Mouse (Mus musculus) midbrain, embryonic 13.5 days (tissue): Measurements from ENCODE around the gene Micall2. TPM values are rescaled to one million over a fixed set of nuclear protein-coding genes. Genes with fewer than 3 reads are reported as not detected.

Source experiments
- ATAC-seq: fragments of 200-750 bp; cut with Nextera tagmentation; 2 replicates; pipeline ENCODE4 v1.8.0; 2017; ENCODE audit warnings: mild to moderate bottlenecking, moderate TSS enrichment, moderate library complexity
- H3K27ac ChIP-seq: fragments of 300-500 bp; sonication (generic); 2 replicates; pipeline ENCODE4 v1.5.1; 2015; ENCODE audit warnings: inconsistent platforms, mild to moderate bottlenecking, moderate library complexity
- H3K27me3 ChIP-seq: fragments of 300-500 bp; sonication (generic); 2 replicates; pipeline ENCODE4 v1.6.1; 2015; ENCODE audit warnings: mild to moderate bottlenecking, inconsistent platforms
- H3K36me3 ChIP-seq: fragments of 300-500 bp; sonication (generic); 2 replicates; pipeline ENCODE4 v1.6.1; 2015; ENCODE audit warnings: mild to moderate bottlenecking, inconsistent platforms
- H3K4me1 ChIP-seq: fragments of 300-500 bp; sonication (generic); replicated peaks from 2 replicates; pipeline ENCODE4 v1.6.1; 2015; ENCODE audit warnings: inconsistent platforms
- H3K4me2 ChIP-seq: fragments of 300-500 bp; sonication (generic); replicated peaks from 2 replicates; pipeline ENCODE4 v1.6.1; 2015; ENCODE audit warnings: moderate library complexity, mild to moderate bottlenecking, inconsistent platforms
- H3K4me3 ChIP-seq: fragments of 300-500 bp; sonication (generic); replicated peaks from 2 replicates; pipeline ENCODE4 v1.5.1; 2015; ENCODE audit warnings: mild to moderate bottlenecking, inconsistent platforms
- H3K9ac ChIP-seq: fragments of 300-500 bp; sonication (generic); replicated peaks from 2 replicates; pipeline ENCODE4 v1.6.1; 2015; ENCODE audit warnings: mild to moderate bottlenecking, inconsistent platforms
- H3K9me3 ChIP-seq: fragments of 300-500 bp; sonication (generic); 2 replicates; pipeline ENCODE4 v1.6.1; 2016; ENCODE audit warnings: mild to moderate bottlenecking, inconsistent platforms
- WGBS: fragments of 180-500 bp; shearing (Covaris S2); methylation state at CpG from one replicate; pipeline ENCODE4 v1.1.7; 2015; 5-methylcytosine and 5-hydroxymethylcytosine counted together
- polyA plus RNA-seq: library from polyadenylated mRNA; unstranded; fragments of >200 nt; fragmentation: Nextera tagmentation; extraction: Ambion mirVana; gene quantifications from 2 replicates; pipeline ENCODE4 v1.2.1, GENCODE M21; 2015

Gene Micall2
- polyA plus RNA-seq, 1 experiment from 2014 or later = 7.5 TPM

- WGBS = 65% methylated on average over 16 of the region's 16 CpGs
- Histone ChIP-seq H3K36me3 (no peaks in the 10 kb centered on the region), H3K9me3 (0 out of 2 replicates have a peak, but pooled peaks cover 3% of the 10 kb centered on the region), H3K9ac (no peak overlapping the region), H3K4me3 (no peak overlapping the region), H3K4me1 (peaks cover 7% of the 10 kb centered on the region), H3K4me2 (no peak overlapping the region), H3K27ac (peak overlapping the region; percentile 14; the same call in 1 of the 2 replicates), H3K27me3 (no peaks in the 10 kb centered on the region; the same call in 1 of the 2 replicates)
- peak; percentile 63; the same call in 1 of the 2 replicates for ATAC-seq
Measured at GRCm38 (mm10) chr5:139694292-139694988, 41.7 kb downstream of the Micall2 start.

GRCm38 (mm10) chr5:139690791-139691190 is 45.3 kb downstream of the Micall2 start:
- ATAC-seq = no peak
- no peak overlapping the region for H3K4me3 ChIP-seq
- H3K4me1 ChIP-seq = peaks cover 20% of the 10 kb centered on the region
- 0 out of 2 replicates have a peak, but pooled peaks cover 3% of the 10 kb centered on the region for H3K9me3 ChIP-seq
- H3K9ac ChIP-seq = no peak overlapping the region
- WGBS = 76% methylated on average over 9 of the region's 9 CpGs
- H3K36me3 ChIP-seq = no peaks in the 10 kb centered on the region
- H3K27ac ChIP-seq = no peak overlapping the region
- peaks cover 17% of the 10 kb centered on the region for H3K27me3 ChIP-seq
- H3K4me2 ChIP-seq = no peak overlapping the region

GRCm38 (mm10) chr5:139688356-139688755 is 47.8 kb downstream of the Micall2 start:
- no peak overlapping the region for H3K4me3 ChIP-seq
- H3K36me3 ChIP-seq = no peaks in the 10 kb centered on the region
- H3K9ac ChIP-seq = no peak overlapping the region
- ATAC-seq = 0 out of 2 replicates have a peak, but pooled peaks have one; percentile 7
- H3K27me3 ChIP-seq = peaks cover 42% of the 10 kb centered on the region
- no peak overlapping the region for H3K4me2 ChIP-seq
- no peak overlapping the region for H3K27ac ChIP-seq
- peaks cover 15% of the 10 kb centered on the region for H3K4me1 ChIP-seq
- WGBS = 85% methylated on average over 12 of the region's 12 CpGs
- 0 out of 2 replicates have a peak, but pooled peaks cover under 1% of the 10 kb centered on the region for H3K9me3 ChIP-seq

GRCm38 (mm10) chr5:139687646-139688045 is 48.5 kb downstream of the Micall2 start:
- no peak overlapping the region for H3K27ac ChIP-seq
- H3K4me3 ChIP-seq = no peak overlapping the region
- 5% methylated on average over 13 of the region's 13 CpGs for WGBS
- H3K4me2 ChIP-seq = no peak overlapping the region
- H3K36me3 ChIP-seq = no peaks in the 10 kb centered on the region
- ATAC-seq = no peak
- H3K27me3 ChIP-seq = peaks cover 47% of the 10 kb centered on the region
- H3K4me1 ChIP-seq = peaks cover 21% of the 10 kb centered on the region
- no peak overlapping the region for H3K9ac ChIP-seq
- H3K9me3 ChIP-seq = no peaks in the 10 kb centered on the region

- 28% methylated on average over 21 of the region's 21 CpGs for WGBS
- H3K9me3 ChIP-seq = no peaks in the 10 kb centered on the region
- peak; percentile 66 for ATAC-seq
- H3K4me3 ChIP-seq = no peak overlapping the region
- no peak overlapping the region for H3K9ac ChIP-seq
- peaks cover 30% of the 10 kb centered on the region for H3K4me1 ChIP-seq
- H3K27me3 ChIP-seq = peaks cover 47% of the 10 kb centered on the region
- H3K27ac ChIP-seq = no peak overlapping the region
- no peaks in the 10 kb centered on the region for H3K36me3 ChIP-seq
- H3K4me2 ChIP-seq = no peak overlapping the region; the same call in 1 of the 2 replicates
Measured at GRCm38 (mm10) chr5:139686530-139687249, 49.4 kb downstream of the Micall2 start.

- Histone ChIP-seq H3K4me1 (peaks cover 35% of the 10 kb centered on the region), H3K36me3 (no peaks in the 10 kb centered on the region), H3K27me3 (peaks cover 52% of the 10 kb centered on the region), H3K27ac (no peak overlapping the region), H3K4me3 (no peak overlapping the region), H3K4me2 (no peak overlapping the region), H3K9ac (no peak overlapping the region), H3K9me3 (no peaks in the 10 kb centered on the region)
- 6% methylated on average over 2 of the region's 2 CpGs for WGBS
- no peak for ATAC-seq
Measured at GRCm38 (mm10) chr5:139683228-139683627, 52.9 kb downstream of the Micall2 start.

GRCm38 (mm10) chr5:139682631-139682977 is 53.5 kb downstream of the Micall2 start:
- H3K9me3 ChIP-seq = no peaks in the 10 kb centered on the region
- peak overlapping the region; percentile 82 for H3K27ac ChIP-seq
- 0 out of 2 replicates have a peak overlapping the region, but pooled peaks have one; percentile 10 for H3K9ac ChIP-seq
- H3K27me3 ChIP-seq = peaks cover 54% of the 10 kb centered on the region
- H3K4me2 ChIP-seq = peak overlapping the region; percentile 24; the same call in 1 of the 2 replicates
- 3% methylated on average over 7 of the region's 7 CpGs for WGBS
- peaks cover 34% of the 10 kb centered on the region for H3K4me1 ChIP-seq
- no peak overlapping the region for H3K4me3 ChIP-seq
- peak; percentile 60 for ATAC-seq
- no peaks in the 10 kb centered on the region for H3K36me3 ChIP-seq

GRCm38 (mm10) chr5:139681832-139682630 is 54.1 kb downstream of the Micall2 start:
- H3K4me3 ChIP-seq = no peak overlapping the region
- H3K27ac ChIP-seq = peak overlapping the region; percentile 82
- H3K9me3 ChIP-seq = no peaks in the 10 kb centered on the region
- WGBS = 4% methylated on average over 20 of the region's 20 CpGs
- peaks cover 28% of the 10 kb centered on the region for H3K4me1 ChIP-seq
- no peaks in the 10 kb centered on the region for H3K36me3 ChIP-seq
- peaks cover 52% of the 10 kb centered on the region for H3K27me3 ChIP-seq
- H3K9ac ChIP-seq = 0 out of 2 replicates have a peak overlapping the region, but pooled peaks have one; percentile 10
- peak overlapping the region; percentile 24 for H3K4me2 ChIP-seq
- ATAC-seq = peak; percentile 65

GRCm38 (mm10) chr5:139675707-139675967 is 60.5 kb downstream of the Micall2 start:
- Histone ChIP-seq H3K4me3 (no peak overlapping the region), H3K9me3 (no peaks in the 10 kb centered on the region), H3K27me3 (peaks cover 62% of the 10 kb centered on the region), H3K4me2 (no peak overlapping the region), H3K36me3 (no peaks in the 10 kb centered on the region), H3K9ac (no peak overlapping the region), H3K27ac (no peak overlapping the region), H3K4me1 (peaks cover 16% of the 10 kb centered on the region)
- peak; percentile 40; the same call in 1 of the 2 replicates for ATAC-seq

- Histone ChIP-seq H3K9ac (no peak overlapping the region), H3K36me3 (no peaks in the 10 kb centered on the region), H3K4me3 (no peak overlapping the region), H3K4me1 (peaks cover 16% of the 10 kb centered on the region), H3K4me2 (no peak overlapping the region), H3K27ac (no peak overlapping the region), H3K27me3 (peaks cover 67% of the 10 kb centered on the region), H3K9me3 (no peaks in the 10 kb centered on the region)
- WGBS = 31% methylated on average over 13 of the region's 13 CpGs
- ATAC-seq = no peak
Measured at GRCm38 (mm10) chr5:139674940-139675706, 61.0 kb downstream of the Micall2 start.

GRCm38 (mm10) chr5:139669380-139669779 is 66.8 kb downstream of the Micall2 start:
- H3K9ac ChIP-seq = no peak overlapping the region
- WGBS = 10% methylated on average over 8 of the region's 8 CpGs
- H3K4me1 ChIP-seq = peaks cover 17% of the 10 kb centered on the region; the same call in 1 of the 2 replicates
- H3K4me3 ChIP-seq = no peak overlapping the region
- H3K27me3 ChIP-seq = peaks cover 90% of the 10 kb centered on the region
- H3K27ac ChIP-seq = no peak overlapping the region
- no peaks in the 10 kb centered on the region for H3K36me3 ChIP-seq
- ATAC-seq = peak; percentile 49; the same call in 1 of the 2 replicates
- H3K9me3 ChIP-seq = no peaks in the 10 kb centered on the region
- no peak overlapping the region for H3K4me2 ChIP-seq
